Mouse (Mus musculus) thymus, adult 2 months (tissue): ENCODE measurements around the gene Rfk.

Experiments used
- CTCF ChIP-seq: fragments of 200-500 bp; IDR thresholded peaks from 2 replicates; pipeline ENCODE4 v1.5.1; 2012; ENCODE audit warnings: mild to moderate bottlenecking, control low read depth, low read length, moderate library complexity, borderline replicate concordance; ENCODE audit not compliant: control insufficient read depth, poor library complexity, insufficient read depth; ENCODE audit errors: extremely low read depth
- POLR2A ChIP-seq: fragments of 200-500 bp; IDR thresholded peaks from 2 replicates; pipeline ENCODE4 v1.6.1; 2012; ENCODE audit warnings: mild to moderate bottlenecking, low read length, control low read depth, moderate library complexity; ENCODE audit not compliant: control insufficient read depth, poor library complexity, insufficient read depth; ENCODE audit errors: extremely low read depth

DNA sequence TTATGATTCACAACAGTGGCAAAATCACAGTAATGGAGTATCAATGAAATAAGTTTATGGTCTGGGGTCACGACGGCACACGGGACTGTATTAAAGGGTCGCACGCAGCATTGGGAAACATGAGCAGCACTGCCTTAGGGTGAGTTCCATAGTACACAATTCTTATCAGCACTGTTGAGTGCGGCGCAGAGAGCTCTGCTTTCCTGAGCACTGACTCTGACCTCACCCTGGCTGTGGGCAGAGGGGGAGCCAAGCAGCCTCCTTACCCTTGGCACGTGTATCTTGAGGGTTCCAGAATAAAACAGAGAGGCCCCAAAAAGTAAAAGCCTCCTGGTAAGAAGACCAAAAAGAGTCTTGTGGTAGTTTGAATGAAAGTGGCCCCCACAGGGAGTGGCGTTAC is 25.3 kb upstream of the Rfk start:
- TF ChIP-seq POLR2A (no peak), CTCF (no peak)
